Mouse (Mus musculus) stomach, embryonic 14.5 days (tissue): ENCODE results near the gene Fam43a. TPM values are rescaled to one million over a fixed set of nuclear protein-coding genes. Genes with fewer than 3 reads are reported as not detected.

Experiments
- ATAC-seq: fragments of 200-750 bp; cut with Nextera tagmentation; 2 replicates; pipeline ENCODE4 v1.8.0; 2017; ENCODE audit warnings: low read depth, moderate TSS enrichment; ENCODE audit not compliant: insufficient number of reproducible peaks, insufficient read depth, low FRiP score
- H3K27ac ChIP-seq: fragments of 300-500 bp; sonication (generic); 2 replicates; pipeline ENCODE4 v1.5.1; 2014; ENCODE audit warnings: mild to moderate bottlenecking, low read length, moderate library complexity, mixed read lengths
- H3K27me3 ChIP-seq: fragments of 300-500 bp; sonication (generic); 2 replicates; pipeline ENCODE4 v1.6.1; 2014; ENCODE audit warnings: low read length, control low read depth, mixed read lengths; ENCODE audit not compliant: control insufficient read depth, insufficient read depth
- H3K36me3 ChIP-seq: fragments of 300-500 bp; sonication (generic); 2 replicates; pipeline ENCODE4 v1.6.1; 2014; ENCODE audit warnings: mild to moderate bottlenecking, control low read depth, low read length, moderate library complexity, mixed read lengths; ENCODE audit not compliant: control insufficient read depth, insufficient read depth
- H3K4me1 ChIP-seq: fragments of 300-500 bp; sonication (generic); 2 replicates; pipeline ENCODE4 v1.6.1; 2014; ENCODE audit warnings: low read length, control low read depth, mixed read lengths; ENCODE audit not compliant: control insufficient read depth, insufficient read depth
- H3K4me2 ChIP-seq: fragments of 300-500 bp; sonication (generic); replicated peaks from 2 replicates; pipeline ENCODE4 v1.6.1; 2014; ENCODE audit warnings: low read depth, low read length, control low read depth
- H3K4me3 ChIP-seq: fragments of 300-500 bp; sonication (generic); 2 replicates; pipeline ENCODE4 v1.5.1; 2014; ENCODE audit warnings: low read depth, low read length, control low read depth
- H3K9ac ChIP-seq: fragments of 300-500 bp; sonication (generic); replicated peaks from 2 replicates; pipeline ENCODE4 v1.6.1; 2014; ENCODE audit warnings: low read depth, mild to moderate bottlenecking, control low read depth, low read length, moderate library complexity, mixed read lengths
- H3K9me3 ChIP-seq: fragments of 300-500 bp; sonication (generic); 2 replicates; pipeline ENCODE4 v1.6.1; 2016; ENCODE audit warnings: low read depth, low read length, control low read depth; ENCODE audit not compliant: control insufficient read depth
- WGBS: fragments of 180-500 bp; shearing (Covaris S2); extraction: QIAGEN DNeasy Blood & Tissue Kit; methylation state at CpG from one replicate; pipeline ENCODE4 v1.1.7; 2014; 5-methylcytosine and 5-hydroxymethylcytosine counted together
- polyA plus RNA-seq: library from polyadenylated mRNA; unstranded; fragments of >200 nt; fragmentation: Nextera tagmentation; extraction: Ambion mirVana; gene quantifications from 2 replicates; pipeline ENCODE4 v1.2.1, GENCODE M21; 2014

Gene Fam43a
- polyA plus RNA-seq, 1 experiment from 2014 or later: 11.3 TPM

DNA sequence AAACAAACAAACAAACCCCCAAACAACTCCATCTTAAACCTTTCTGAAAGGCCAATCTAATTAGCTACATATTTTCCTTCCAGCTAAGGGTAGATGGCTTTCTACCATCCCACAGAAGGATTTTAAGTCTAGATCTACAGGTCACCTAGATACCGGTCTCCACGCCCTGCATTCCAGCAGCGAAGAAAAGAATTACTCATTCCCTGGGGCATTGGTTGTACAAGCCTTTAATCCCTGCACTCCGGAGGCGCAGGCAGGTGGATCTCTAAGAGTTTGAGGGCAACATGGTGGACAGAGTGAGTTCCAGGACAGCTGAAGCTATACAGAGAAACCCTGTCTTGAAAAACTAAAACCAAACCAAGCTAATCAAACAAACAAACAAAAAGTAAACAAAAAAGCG, 28.9 kb downstream of the Fam43a start:
- no peak overlapping the region for H3K4me3 ChIP-seq
- peak overlapping the region; percentile 39; the same call in 1 of the 2 replicates for H3K27ac ChIP-seq
- 34% methylated on average over 6 of the region's 6 CpGs for WGBS
- no peak for ATAC-seq
- H3K36me3 ChIP-seq: no peaks in the 10 kb centered on the region
- no peaks in the 10 kb centered on the region for H3K4me1 ChIP-seq
- H3K27me3 ChIP-seq: no peaks in the 10 kb centered on the region
- H3K9ac ChIP-seq: no peak overlapping the region
- H3K4me2 ChIP-seq: no peak overlapping the region
- no peaks in the 10 kb centered on the region for H3K9me3 ChIP-seq

DNA sequence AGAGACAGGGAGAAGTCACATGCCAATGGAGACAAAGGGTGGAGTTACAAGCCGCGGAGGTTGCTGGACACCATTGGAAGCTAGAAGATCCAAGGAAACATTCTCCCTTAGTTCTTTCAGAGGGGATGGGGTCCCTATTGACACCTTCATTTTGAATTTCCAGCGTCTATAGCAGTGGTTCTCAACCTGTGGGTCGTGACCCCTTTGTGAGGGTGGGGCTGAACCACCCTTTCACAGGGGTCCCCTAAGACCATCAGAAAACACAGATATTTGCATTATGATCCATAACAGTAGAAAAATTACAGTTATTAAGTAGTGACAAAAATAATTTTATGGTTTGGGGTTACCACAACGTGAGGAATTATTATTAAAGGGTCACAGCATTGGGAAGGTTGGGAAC, 30.0 kb downstream of the Fam43a start:
- H3K27ac ChIP-seq: no peak overlapping the region
- no peak overlapping the region for H3K4me2 ChIP-seq
- no peak overlapping the region for H3K4me3 ChIP-seq
- H3K27me3 ChIP-seq: no peaks in the 10 kb centered on the region
- H3K9ac ChIP-seq: no peak overlapping the region
- WGBS: 87% methylated on average over 5 of the region's 5 CpGs
- no peaks in the 10 kb centered on the region for H3K4me1 ChIP-seq
- H3K36me3 ChIP-seq: no peaks in the 10 kb centered on the region
- ATAC-seq: no peak
- no peaks in the 10 kb centered on the region for H3K9me3 ChIP-seq

DNA sequence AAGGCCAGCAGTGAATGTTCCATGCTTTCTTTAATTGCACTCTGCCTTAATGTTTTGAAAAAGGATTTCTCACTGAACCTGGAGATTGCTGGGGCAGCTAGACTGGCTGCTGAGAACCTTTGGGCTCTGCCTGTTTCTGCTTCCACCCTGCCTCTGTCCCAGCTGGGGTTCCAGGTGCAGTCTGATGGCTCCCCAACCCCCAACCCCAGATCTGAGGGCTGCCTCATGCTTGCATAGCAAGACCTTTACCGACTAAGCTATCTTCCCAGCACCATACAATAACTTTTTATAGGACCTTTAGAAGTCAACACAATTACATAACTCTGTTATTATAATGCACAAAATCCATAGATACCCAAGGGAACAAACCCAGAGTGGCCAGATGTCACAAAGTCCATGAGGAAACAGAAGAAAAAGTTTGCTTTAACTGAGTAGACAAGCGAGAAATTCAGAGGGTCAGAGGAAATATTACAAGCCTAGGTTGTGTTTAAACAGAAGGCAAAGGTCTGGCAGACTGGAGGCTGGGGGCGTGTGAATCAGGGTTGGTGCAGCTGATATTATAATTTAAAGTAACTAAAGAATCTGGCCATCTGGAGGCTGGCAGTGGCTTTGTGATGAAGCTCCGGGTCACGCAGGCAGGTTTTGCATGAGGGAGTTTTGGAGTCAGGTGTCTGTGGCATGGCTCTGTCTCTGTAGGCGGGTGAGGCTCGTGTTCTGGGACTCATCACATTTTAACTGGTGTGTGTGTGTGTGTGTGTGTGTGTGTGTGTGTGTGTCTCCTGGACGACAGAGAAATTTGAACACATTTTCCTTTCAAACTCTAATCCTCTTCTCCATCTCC, 34.6 kb downstream of the Fam43a start:
- no peak overlapping the region for H3K27ac ChIP-seq
- H3K27me3 ChIP-seq: no peaks in the 10 kb centered on the region
- H3K9ac ChIP-seq: no peak overlapping the region
- no peaks in the 10 kb centered on the region for H3K9me3 ChIP-seq
- no peak for ATAC-seq
- H3K4me1 ChIP-seq: no peaks in the 10 kb centered on the region
- WGBS: 50% methylated on average over 8 of the region's 8 CpGs
- H3K4me3 ChIP-seq: no peak overlapping the region
- H3K4me2 ChIP-seq: no peak overlapping the region
- no peaks in the 10 kb centered on the region for H3K36me3 ChIP-seq

DNA sequence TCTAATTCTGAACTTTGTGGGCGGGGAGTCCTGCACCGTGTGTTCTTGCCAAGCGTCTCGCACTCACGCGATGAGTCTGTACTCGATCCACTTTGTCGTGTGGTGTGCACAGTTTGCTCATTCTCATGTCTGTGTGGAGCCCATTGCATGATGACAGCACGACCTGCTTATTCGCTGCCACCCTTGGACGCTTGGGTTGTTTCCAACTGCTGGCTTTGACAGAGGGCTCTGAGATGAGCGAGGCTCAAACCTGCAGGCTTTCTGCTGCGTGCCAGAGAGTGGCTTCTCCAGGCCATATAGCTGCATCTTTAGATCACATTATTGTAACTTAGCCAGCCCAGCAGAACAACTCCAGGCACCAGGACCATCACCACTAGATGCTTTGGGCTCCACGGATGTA, 39.1 kb downstream of the Fam43a start:
- Histone ChIP-seq H3K27ac (no peak overlapping the region), H3K36me3 (no peaks in the 10 kb centered on the region), H3K4me1 (no peaks in the 10 kb centered on the region), H3K9ac (no peak overlapping the region), H3K4me2 (no peak overlapping the region), H3K9me3 (no peaks in the 10 kb centered on the region), H3K27me3 (no peaks in the 10 kb centered on the region), H3K4me3 (no peak overlapping the region)
- no peak for ATAC-seq
- WGBS: 92% methylated on average over 14 of the region's 14 CpGs

DNA sequence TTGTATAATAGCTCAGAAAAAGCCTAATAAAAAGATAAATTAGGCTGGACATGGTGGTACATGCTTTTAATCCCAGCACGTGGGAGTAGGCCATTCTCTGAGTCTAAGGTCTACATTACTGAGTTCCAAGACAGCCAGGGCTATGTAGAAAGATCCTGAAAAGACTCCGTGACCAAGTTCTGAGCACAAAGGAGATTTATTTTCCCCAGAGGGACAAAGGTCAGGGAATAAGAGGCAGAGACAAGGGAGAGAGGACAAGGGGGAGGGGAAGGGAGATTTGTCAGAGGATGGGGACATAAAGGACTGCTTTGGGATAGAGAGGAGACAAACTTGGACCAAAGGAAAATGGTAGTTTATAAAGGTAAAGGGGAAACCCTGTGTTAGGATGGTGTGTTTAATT, 41.1 kb downstream of the Fam43a start:
- H3K9ac ChIP-seq: no peak overlapping the region
- H3K4me3 ChIP-seq: no peak overlapping the region
- no peak for ATAC-seq
- no peaks in the 10 kb centered on the region for H3K27me3 ChIP-seq
- no peak overlapping the region for H3K4me2 ChIP-seq
- 60% methylated on average over 2 of the region's 2 CpGs for WGBS
- no peaks in the 10 kb centered on the region for H3K4me1 ChIP-seq
- H3K9me3 ChIP-seq: no peaks in the 10 kb centered on the region
- no peak overlapping the region for H3K27ac ChIP-seq
- no peaks in the 10 kb centered on the region for H3K36me3 ChIP-seq

DNA sequence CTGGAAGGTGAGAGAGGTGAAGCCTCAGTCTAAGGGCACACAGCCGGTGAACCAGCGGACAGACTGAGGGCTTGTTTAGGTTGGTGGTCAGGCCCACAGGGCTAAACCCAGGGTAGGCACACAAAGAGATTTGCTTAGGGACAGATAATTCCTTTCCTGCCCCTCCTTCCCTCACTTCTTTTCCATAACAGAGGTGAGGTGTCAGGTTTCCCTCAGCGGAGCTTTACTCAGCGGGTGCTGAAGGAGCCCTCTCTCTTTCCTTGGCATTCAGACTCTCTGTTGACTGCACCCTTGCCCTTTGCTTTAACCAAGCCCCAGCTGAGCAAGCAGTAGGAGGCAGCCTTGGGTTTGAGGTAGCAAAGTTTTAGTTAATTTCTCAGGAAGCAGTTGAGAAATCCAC, 41.9 kb downstream of the Fam43a start:
- Histone ChIP-seq H3K36me3 (no peaks in the 10 kb centered on the region), H3K9me3 (no peaks in the 10 kb centered on the region), H3K27me3 (no peaks in the 10 kb centered on the region), H3K27ac (no peak overlapping the region), H3K4me1 (0 out of 2 replicates have a peak, but pooled peaks cover 2% of the 10 kb centered on the region), H3K4me3 (no peak overlapping the region), H3K4me2 (no peak overlapping the region), H3K9ac (no peak overlapping the region)
- peak; percentile 46; the same call in 1 of the 2 replicates for ATAC-seq
- WGBS: 35% methylated on average over 4 of the region's 4 CpGs

DNA sequence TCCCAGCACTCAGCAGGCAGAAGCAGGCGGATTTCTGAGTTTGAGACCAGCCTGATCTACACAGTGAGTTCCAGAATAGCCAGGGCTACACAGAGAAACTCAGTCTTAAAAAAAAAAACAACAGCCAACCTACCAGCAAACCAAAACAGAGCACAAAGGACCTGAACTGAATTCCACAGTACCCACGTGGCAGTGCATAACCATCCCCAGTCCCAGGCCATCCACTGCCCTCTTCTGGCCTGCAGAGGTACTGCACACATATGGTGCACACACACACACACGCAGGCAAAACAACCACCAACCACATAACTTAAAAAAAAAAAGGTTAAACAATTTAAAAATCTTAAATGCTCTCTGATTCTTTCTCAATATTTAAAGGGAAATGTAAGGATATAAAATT, 42.7 kb downstream of the Fam43a start:
- Histone ChIP-seq H3K9me3 (no peaks in the 10 kb centered on the region), H3K4me1 (0 out of 2 replicates have a peak, but pooled peaks cover 2% of the 10 kb centered on the region), H3K36me3 (no peaks in the 10 kb centered on the region), H3K27ac (no peak overlapping the region), H3K4me2 (no peak overlapping the region), H3K27me3 (no peaks in the 10 kb centered on the region), H3K9ac (no peak overlapping the region), H3K4me3 (no peak overlapping the region)
- ATAC-seq: no peak
- 81% methylated on average over 3 of the region's 3 CpGs for whole genome bisulfite sequencing

DNA sequence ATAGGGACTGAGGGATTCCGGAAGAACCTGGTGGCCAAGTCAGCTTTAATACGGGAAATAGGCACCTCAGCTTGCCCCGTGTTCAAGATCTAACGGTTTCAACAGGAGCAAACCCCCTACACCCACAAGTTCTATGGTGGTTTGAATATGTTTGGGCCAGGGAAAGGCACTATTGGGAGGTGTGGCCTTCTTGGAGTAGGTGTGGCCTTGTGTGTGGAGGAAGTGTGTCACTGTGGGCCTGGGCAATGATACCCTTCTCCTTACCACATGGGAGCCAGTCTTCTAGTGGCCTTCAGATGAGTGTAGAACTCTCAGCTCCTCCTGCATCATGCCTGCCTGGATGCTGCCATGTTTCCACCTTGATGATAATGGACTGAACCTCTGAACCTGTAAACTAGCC, 45.5 kb downstream of the Fam43a start:
- WGBS: 95% methylated on average over 4 of the region's 4 CpGs
- no peak overlapping the region for H3K4me2 ChIP-seq
- ATAC-seq: no peak
- no peaks in the 10 kb centered on the region for H3K36me3 ChIP-seq
- H3K27ac ChIP-seq: no peak overlapping the region
- H3K9me3 ChIP-seq: no peaks in the 10 kb centered on the region
- no peak overlapping the region for H3K4me3 ChIP-seq
- 0 out of 2 replicates have a peak, but pooled peaks cover 2% of the 10 kb centered on the region for H3K4me1 ChIP-seq
- H3K27me3 ChIP-seq: no peaks in the 10 kb centered on the region
- no peak overlapping the region for H3K9ac ChIP-seq
